Mouse (Mus musculus) MEL (cell line): ENCODE data around the gene Grb2.

ENCODE experiments used
- CTCF ChIP-seq, 3 experiments: IDR thresholded peaks in 2 of 3; conservative IDR thresholded peaks in 1 of 3; 2 replicates each; pipeline ENCODE4 v1.5.1; 2011 to 2012; ENCODE audit warnings: low read length in 3 of 3, low read depth in 2 of 3, mild to moderate bottlenecking in 2 of 3, improper control_type of control experiment in 1 of 3, inconsistent platforms in 1 of 3, mixed read lengths in 1 of 3, moderate library complexity in 1 of 3; ENCODE audit not compliant: control insufficient read depth in 1 of 3, insufficient read depth in 1 of 3, poor library complexity in 1 of 3, severe bottlenecking in 1 of 3
- E2F4 ChIP-seq: IDR thresholded peaks from 2 replicates; pipeline ENCODE4 v1.6.1; 2011; ENCODE audit warnings: low read depth, low read length, improper control_type of control experiment, borderline replicate concordance
- GATA1 ChIP-seq: IDR thresholded peaks from 2 replicates; pipeline ENCODE4 v1.6.1; 2011; ENCODE audit warnings: low read depth, low read length, improper control_type of control experiment
- JUND ChIP-seq: IDR thresholded peaks from 2 replicates; pipeline ENCODE4 v1.6.1; 2011; ENCODE audit warnings: low read depth, mild to moderate bottlenecking, improper control_type of control experiment, low read length
- MAFK ChIP-seq: IDR thresholded peaks from 2 replicates; pipeline ENCODE4 v1.6.1; 2011; ENCODE audit warnings: low read depth, mild to moderate bottlenecking, low read length, improper control_type of control experiment, borderline replicate concordance
- POLR2AphosphoS2 ChIP-seq: IDR thresholded peaks from 2 replicates; pipeline ENCODE4 v1.6.1; 2011; ENCODE audit warnings: low read length, improper control_type of control experiment

GRCm38 (mm10) chr11:115734041-115734686 lies 25.8 kb upstream of the Grb2 start:
- TF ChIP-seq CTCF (IDR thresholded peaks at IDR 0.05 in 2 of 3, conservative IDR thresholded peaks at IDR 0.05 in 1 of 3; ENCODE audit: control insufficient read depth in 1 of 3, insufficient read depth in 1 of 3, low read depth in 2 of 3, low read length in 3 of 3, poor library complexity in 1 of 3, severe bottlenecking in 1 of 3): no peak
- TF ChIP-seq E2F4: no peak
- no peak for TF ChIP-seq JUND
- no peak for TF ChIP-seq GATA1
- no peak for TF ChIP-seq MAFK
- no peak for TF ChIP-seq POLR2AphosphoS2
